Mouse (Mus musculus) ES-Bruce4 (cell line): ENCODE data around the gene Mmp17.

Source experiments
- CTCF ChIP-seq: IDR thresholded peaks from one replicate; pipeline ENCODE4 v1.8.1; 2011; ENCODE audit warnings: low read depth, low read length
- EP300 ChIP-seq: IDR thresholded peaks from 2 replicates; pipeline ENCODE4 v1.6.1; 2011; ENCODE audit warnings: low read depth, low read length; ENCODE audit not compliant: insufficient read depth
- POLR2A ChIP-seq: IDR thresholded peaks from one replicate; pipeline ENCODE4 v1.8.1; 2011; ENCODE audit warnings: low read length; ENCODE audit not compliant: insufficient read depth

GRCm38 (mm10) chr5:129657931-129658330, 74.0 kb downstream of the Mmp17 start:
- TF ChIP-seq CTCF (no peak), EP300 (no peak), POLR2A (no peak)
